Mouse (Mus musculus): ENCODE measurements around the gene Anln.
"Not testable (repeated sequence)": the region's sequence is repeated elsewhere in the genome, so short reads cannot be mapped to it uniquely, and the experiment has no call there.

Anln gene

GRCm38 (mm10) chr9:22319109-22319508, 69.9 kb downstream of the Anln start:
- no peak for DNase-seq (ENCODE audit: low spot score)

- DNase-seq (ENCODE audit: low spot score): not testable (repeated sequence)
Measured at GRCm38 (mm10) chr9:22316047-22316446, 72.9 kb downstream of the Anln start.

- DNase-seq (ENCODE audit: low spot score): no peak
Measured at GRCm38 (mm10) chr9:22314066-22314465, 74.9 kb downstream of the Anln start.

- no peak for DNase-seq (ENCODE audit: low spot score)
Measured at GRCm38 (mm10) chr9:22313218-22313617, 75.8 kb downstream of the Anln start.

- DNase-seq (ENCODE audit: low spot score): no peak
Measured at GRCm38 (mm10) chr9:22309651-22310050, 79.3 kb downstream of the Anln start.

- not testable (repeated sequence) for DNase-seq (ENCODE audit: low spot score)
Measured at GRCm38 (mm10) chr9:22307920-22308262, 81.1 kb downstream of the Anln start.

GRCm38 (mm10) chr9:22307156-22307919, 81.7 kb downstream of the Anln start, which contains the start of gene Zfp810:
Gene Zfp810 (minus strand): TSS chr9:22307648.
- DNase-seq (ENCODE audit: low spot score): peak; percentile 95

GRCm38 (mm10) chr9:22306726-22307125, 82.3 kb downstream of the Anln start:
- peak; percentile 30 for DNase-seq (ENCODE audit: low spot score)

- DNase-seq (ENCODE audit: low spot score): no peak
Measured at GRCm38 (mm10) chr9:22302199-22302598, 86.8 kb downstream of the Anln start.

All from embryo, embryonic 10 days (tissue).